Mouse (Mus musculus) forebrain, embryonic 14.5 days (tissue): ENCODE measurements at regions not wholly inside any gene's neighbourhood (a gene's known extent, or its start where the extent isn't known, plus 50 kb on each side); places are given as distances from the start of the nearest gene placed in this dataset.

ENCODE experiments used
- ATAC-seq: fragments of 200-750 bp; cut with Nextera tagmentation; 2 replicates; pipeline ENCODE4 v1.8.0; 2017; ENCODE audit warnings: mild to moderate bottlenecking, moderate library complexity
- DNase-seq: peaks from one replicate; pipeline ENCODE4 v3.0.0-alpha.2; 2015; ENCODE audit warnings: low spot score
- H3K27ac ChIP-seq: fragments of 300-500 bp; sonication (generic); 2 replicates; pipeline ENCODE4 v1.5.1; 2014; ENCODE audit warnings: low read depth, mild to moderate bottlenecking, control low read depth, low read length, moderate library complexity
- H3K27me3 ChIP-seq: fragments of 300-500 bp; sonication (generic); replicated peaks from 2 replicates; pipeline ENCODE4 v1.6.1; 2014; ENCODE audit warnings: low read length, control low read depth, mixed read lengths; ENCODE audit not compliant: control insufficient read depth, insufficient read depth
- H3K36me3 ChIP-seq: fragments of 300-500 bp; sonication (generic); 2 replicates; pipeline ENCODE4 v1.6.1; 2014; ENCODE audit warnings: low read length, control low read depth; ENCODE audit not compliant: control insufficient read depth, insufficient read depth
- H3K4me1 ChIP-seq: fragments of 300-500 bp; sonication (generic); 2 replicates; pipeline ENCODE4 v1.6.1; 2014; ENCODE audit warnings: antibody characterized with exemption, low read length, control low read depth; ENCODE audit not compliant: control insufficient read depth, insufficient read depth
- H3K4me2 ChIP-seq: fragments of 300-500 bp; sonication (generic); 2 replicates; pipeline ENCODE4 v1.6.1; 2014; ENCODE audit warnings: mild to moderate bottlenecking, control low read depth, low read length
- H3K4me3 ChIP-seq: fragments of 300-500 bp; sonication (generic); 2 replicates; pipeline ENCODE4 v1.5.1; 2014; ENCODE audit warnings: low read depth, low read length, control low read depth
- H3K9ac ChIP-seq: fragments of 300-500 bp; sonication (generic); 2 replicates; pipeline ENCODE4 v1.6.1; 2014; ENCODE audit warnings: mild to moderate bottlenecking, low read length, control low read depth, moderate library complexity
- H3K9me3 ChIP-seq: fragments of 300-500 bp; sonication (generic); replicated peaks from 2 replicates; pipeline ENCODE4 v1.6.1; 2016; ENCODE audit warnings: low read length, control low read depth, mixed read lengths; ENCODE audit not compliant: control insufficient read depth
- WGBS: fragments of 180-500 bp; shearing (Covaris S2); extraction: QIAGEN DNeasy Blood & Tissue Kit; methylation state at CpG from one replicate; pipeline ENCODE4 v1.1.7; 2014; 5-methylcytosine and 5-hydroxymethylcytosine counted together

DNA sequence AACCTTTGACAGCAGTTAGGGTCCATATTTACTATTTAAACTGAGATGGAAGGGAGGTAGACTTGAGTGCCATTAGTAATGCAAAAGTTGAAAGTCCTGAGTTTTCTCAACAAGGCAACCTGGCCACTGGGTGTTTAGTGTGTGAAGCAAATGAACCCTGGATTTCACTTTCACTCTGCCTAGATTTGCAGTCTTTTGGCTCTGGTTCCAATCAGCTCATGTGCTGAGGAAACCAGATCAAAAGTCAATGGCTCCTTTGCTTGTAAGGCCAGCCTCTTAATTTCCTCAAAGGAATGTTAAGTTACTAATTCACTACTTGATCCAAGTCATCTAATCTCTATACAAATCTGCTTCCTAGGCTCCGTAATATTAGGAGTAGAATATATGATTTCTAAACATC, 247.7 kb upstream of the Tac1 start:
- Histone ChIP-seq H3K4me1 (no peaks in the 10 kb centered on the region), H3K27me3 (no peaks in the 10 kb centered on the region), H3K9me3 (no peaks in the 10 kb centered on the region), H3K9ac (no peak overlapping the region), H3K4me2 (no peak overlapping the region), H3K27ac (no peak overlapping the region), H3K4me3 (no peak overlapping the region), H3K36me3 (no peaks in the 10 kb centered on the region)
- 95% methylated on average over 1 of the region's 1 CpGs for WGBS
- ATAC-seq (no peak), DNase-seq (no peak)

DNA sequence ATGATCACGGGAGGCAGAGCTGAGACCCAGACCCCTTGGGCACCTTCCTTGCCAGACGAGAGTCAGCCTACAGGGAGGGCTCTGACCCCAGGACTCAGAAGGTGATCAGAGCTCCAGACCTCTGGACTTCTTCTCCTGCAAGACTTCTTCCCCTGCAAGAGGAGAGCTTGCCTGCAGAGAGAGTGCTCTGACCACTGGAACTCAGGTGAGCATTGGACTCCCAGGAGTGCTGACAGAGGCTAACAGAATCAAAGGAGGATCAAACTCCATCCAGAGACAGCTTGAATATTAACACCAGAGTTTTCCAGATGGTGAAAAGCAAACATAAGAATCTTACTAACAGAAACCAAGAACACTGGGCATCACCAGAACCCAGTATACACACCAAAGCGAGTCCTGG, 241.2 kb upstream of the Tac1 start:
- ATAC-seq (no peak), DNase-seq (no peak)
- H3K9ac ChIP-seq, result no peak overlapping the region
- H3K27ac ChIP-seq, result no peak overlapping the region
- no peak overlapping the region for H3K4me3 ChIP-seq
- H3K36me3 ChIP-seq, result no peaks in the 10 kb centered on the region
- H3K27me3 ChIP-seq, result no peaks in the 10 kb centered on the region
- H3K4me1 ChIP-seq, result no peaks in the 10 kb centered on the region
- H3K4me2 ChIP-seq, result no peak overlapping the region
- WGBS, result 81% methylated on average over 3 of the region's 3 CpGs
- H3K9me3 ChIP-seq, result no peaks in the 10 kb centered on the region

DNA sequence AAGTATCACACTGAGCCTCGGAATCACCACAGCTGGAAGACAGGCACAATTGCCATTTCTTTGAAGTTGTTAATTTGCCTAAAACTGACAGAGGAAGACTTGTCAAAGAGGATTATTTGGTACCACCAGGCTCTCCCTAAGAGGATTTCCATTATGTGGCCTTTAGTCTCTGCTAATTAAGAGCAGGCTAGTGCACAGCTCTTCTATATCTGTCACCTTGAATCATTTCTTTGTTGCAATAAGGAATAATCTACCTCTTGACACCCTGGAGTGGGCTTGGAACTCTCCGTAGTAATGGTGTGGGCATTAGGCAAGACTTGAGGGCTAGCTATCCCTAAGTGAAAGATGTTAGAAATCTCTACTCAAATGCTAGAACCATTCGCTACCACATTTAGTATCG, 227.7 kb upstream of the Tac1 start:
- Histone ChIP-seq H3K4me3 (no peak overlapping the region), H3K4me2 (no peak overlapping the region), H3K9me3 (no peaks in the 10 kb centered on the region), H3K27me3 (no peaks in the 10 kb centered on the region), H3K9ac (no peak overlapping the region), H3K27ac (no peak overlapping the region), H3K4me1 (no peaks in the 10 kb centered on the region), H3K36me3 (no peaks in the 10 kb centered on the region)
- ATAC-seq (no peak), DNase-seq (peak; percentile 13)
- WGBS, result 25% methylated on average over 4 of the region's 4 CpGs

DNA sequence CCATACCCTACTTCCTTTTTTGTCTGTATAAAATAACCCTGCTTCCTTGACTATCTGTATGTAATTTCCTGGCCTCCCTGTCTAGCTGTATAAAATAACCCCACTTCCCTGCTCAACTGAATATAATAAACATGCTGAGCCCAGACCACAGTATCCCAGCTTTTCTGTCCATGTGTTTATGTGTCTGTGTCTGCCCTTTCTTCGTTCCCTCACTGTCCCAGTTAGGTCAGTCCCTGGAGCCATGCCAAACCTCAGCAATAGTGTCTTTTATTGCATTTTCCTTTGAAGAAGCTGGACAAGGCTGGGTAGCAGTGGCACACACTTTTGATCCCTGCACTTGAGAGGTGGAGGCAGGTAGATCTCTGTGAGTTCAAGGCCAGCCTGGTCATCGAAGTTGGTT, 198.0 kb upstream of the Tac1 start:
- Histone ChIP-seq H3K4me3 (no peak overlapping the region), H3K27me3 (no peaks in the 10 kb centered on the region), H3K4me1 (no peaks in the 10 kb centered on the region), H3K9me3 (no peaks in the 10 kb centered on the region), H3K4me2 (no peak overlapping the region), H3K9ac (no peak overlapping the region), H3K36me3 (no peaks in the 10 kb centered on the region), H3K27ac (no peak overlapping the region)
- ATAC-seq, result no peak
- WGBS, result 58% methylated on average over 2 of the region's 2 CpGs
- DNase-seq, result no peak

DNA sequence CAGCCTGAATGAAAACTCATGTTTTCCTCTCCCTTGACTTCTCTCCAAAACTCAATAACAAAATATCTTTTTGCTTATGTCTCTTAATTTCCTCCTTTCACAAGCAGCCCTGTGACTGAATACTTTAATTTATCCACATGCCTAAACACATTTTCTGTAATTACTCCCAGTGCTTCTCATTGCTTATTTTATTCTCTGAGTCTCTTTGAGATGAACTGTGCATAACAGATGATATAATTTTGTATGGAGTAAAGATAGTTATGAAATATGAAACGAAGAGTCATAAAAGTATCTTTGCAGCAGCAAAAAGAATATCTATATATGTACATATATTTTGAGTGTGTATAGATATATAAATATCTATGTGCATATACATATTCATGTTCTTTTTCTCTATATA, 187.5 kb upstream of the Tac1 start:
- no peaks in the 10 kb centered on the region for H3K4me1 ChIP-seq
- whole genome bisulfite sequencing, result 86% methylated on average over 1 of the region's 1 CpGs
- DNase-seq (no peak), ATAC-seq (no peak)
- H3K9me3 ChIP-seq, result no peaks in the 10 kb centered on the region
- H3K4me2 ChIP-seq, result no peak overlapping the region
- H3K27ac ChIP-seq, result no peak overlapping the region
- H3K9ac ChIP-seq, result no peak overlapping the region
- no peaks in the 10 kb centered on the region for H3K36me3 ChIP-seq
- no peaks in the 10 kb centered on the region for H3K27me3 ChIP-seq
- no peak overlapping the region for H3K4me3 ChIP-seq

DNA sequence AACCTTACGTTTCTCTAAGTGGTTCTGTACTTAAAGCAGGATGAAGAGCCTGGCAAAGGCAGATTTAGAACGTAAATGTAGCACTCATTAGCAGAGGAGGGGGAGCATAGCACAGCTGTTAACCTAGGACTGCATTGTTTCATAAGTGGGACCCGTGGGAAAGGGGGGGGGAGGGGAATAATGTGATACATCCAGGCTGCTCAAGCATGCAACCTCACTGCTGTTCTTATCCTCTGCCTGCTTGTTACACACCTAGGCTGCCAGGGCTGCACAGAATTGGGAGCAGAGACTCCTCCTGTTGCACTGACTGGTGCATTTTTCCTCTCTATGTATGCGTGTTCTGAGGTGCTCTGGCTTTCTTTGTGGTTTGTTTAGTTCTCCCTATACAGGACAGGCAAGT, 180.1 kb upstream of the Tac1 start:
- Histone ChIP-seq H3K4me1 (no peaks in the 10 kb centered on the region), H3K36me3 (no peaks in the 10 kb centered on the region), H3K27me3 (no peaks in the 10 kb centered on the region), H3K9me3 (no peaks in the 10 kb centered on the region), H3K4me3 (no peak overlapping the region), H3K9ac (no peak overlapping the region), H3K4me2 (no peak overlapping the region), H3K27ac (no peak overlapping the region)
- DNase-seq (peak; percentile 27), ATAC-seq (0 out of 2 replicates have a peak, but pooled peaks have one; percentile 29)
- 27% methylated on average over 4 of the region's 4 CpGs for WGBS

DNA sequence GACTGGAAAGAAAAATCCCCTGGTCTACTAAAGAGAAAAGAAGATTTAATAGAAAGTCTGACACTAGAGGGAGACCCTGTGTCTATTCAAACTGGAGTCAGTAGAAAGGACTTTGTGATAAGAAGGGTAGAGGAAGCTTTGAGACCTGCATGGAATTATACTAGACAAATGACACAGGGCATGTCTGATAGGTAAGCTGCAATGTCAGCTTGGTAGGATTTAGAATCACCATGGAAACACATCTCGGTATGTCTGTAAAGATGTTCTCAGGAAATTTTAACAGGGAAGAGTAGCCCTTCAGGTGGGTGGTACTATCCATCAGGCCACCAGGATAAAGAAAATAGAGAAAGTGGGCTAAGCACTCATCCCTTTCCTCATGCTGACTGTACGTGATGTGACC, 178.8 kb upstream of the Tac1 start:
- no peaks in the 10 kb centered on the region for H3K36me3 ChIP-seq
- 81% methylated on average over 2 of the region's 2 CpGs for WGBS
- DNase-seq, result no peak
- H3K9me3 ChIP-seq, result no peaks in the 10 kb centered on the region
- H3K4me2 ChIP-seq, result no peak overlapping the region
- no peak overlapping the region for H3K9ac ChIP-seq
- no peak for ATAC-seq
- H3K27me3 ChIP-seq, result no peaks in the 10 kb centered on the region
- no peaks in the 10 kb centered on the region for H3K4me1 ChIP-seq
- H3K27ac ChIP-seq, result no peak overlapping the region
- H3K4me3 ChIP-seq, result no peak overlapping the region

DNA sequence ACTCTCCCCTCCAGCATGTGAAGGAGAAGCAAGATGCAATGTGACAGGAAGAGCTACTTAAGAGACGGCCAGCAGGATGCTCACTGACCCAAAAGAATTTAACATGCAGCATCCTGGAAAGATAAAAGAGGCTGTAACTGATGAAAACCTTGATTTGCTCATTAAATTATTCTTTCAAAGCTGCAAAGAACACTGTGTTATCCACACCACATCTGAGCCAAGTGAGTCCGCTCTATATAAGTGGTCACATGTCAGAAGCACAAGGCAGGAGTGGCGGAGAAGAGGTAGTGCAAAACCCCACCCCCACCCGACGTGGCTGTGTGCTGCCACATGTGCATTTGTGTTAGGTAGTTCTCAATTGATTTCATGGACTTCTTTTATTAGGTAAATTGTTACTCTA, 176.0 kb upstream of the Tac1 start:
- DNase-seq, result no peak
- Histone ChIP-seq H3K4me1 (no peaks in the 10 kb centered on the region), H3K9me3 (no peaks in the 10 kb centered on the region), H3K27me3 (no peaks in the 10 kb centered on the region), H3K36me3 (no peaks in the 10 kb centered on the region), H3K9ac (no peak overlapping the region), H3K4me2 (no peak overlapping the region), H3K4me3 (no peak overlapping the region), H3K27ac (no peak overlapping the region)
- WGBS, result 49% methylated on average over 5 of the region's 5 CpGs
- no peak for ATAC-seq

DNA sequence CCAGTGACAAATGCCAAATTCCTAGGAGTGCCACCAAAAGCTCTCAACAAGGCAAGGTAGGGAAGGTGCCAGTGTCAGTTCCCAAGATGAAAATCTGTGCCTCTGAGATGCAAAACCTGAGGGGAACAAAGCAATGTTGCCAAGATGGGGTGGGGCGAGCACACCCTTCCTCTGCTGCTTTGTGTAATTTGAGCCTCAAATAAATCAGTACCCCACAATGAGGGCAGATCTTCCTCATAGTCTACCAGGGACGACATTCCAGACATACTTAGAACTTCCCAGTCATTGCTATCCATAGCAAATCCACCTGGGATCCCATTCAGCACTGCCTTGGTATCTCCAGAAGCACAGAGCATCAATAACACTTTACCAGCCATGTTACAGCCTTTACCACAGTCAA, 129.9 kb upstream of the Tac1 start:
- no peak overlapping the region for H3K4me2 ChIP-seq
- H3K4me3 ChIP-seq, result no peak overlapping the region
- H3K9me3 ChIP-seq, result no peaks in the 10 kb centered on the region
- 48% methylated on average over 2 of the region's 2 CpGs for WGBS
- H3K4me1 ChIP-seq, result no peaks in the 10 kb centered on the region
- H3K9ac ChIP-seq, result no peak overlapping the region
- ATAC-seq, result no peak
- no peaks in the 10 kb centered on the region for H3K36me3 ChIP-seq
- DNase-seq, result no peak
- H3K27ac ChIP-seq, result no peak overlapping the region
- no peaks in the 10 kb centered on the region for H3K27me3 ChIP-seq

DNA sequence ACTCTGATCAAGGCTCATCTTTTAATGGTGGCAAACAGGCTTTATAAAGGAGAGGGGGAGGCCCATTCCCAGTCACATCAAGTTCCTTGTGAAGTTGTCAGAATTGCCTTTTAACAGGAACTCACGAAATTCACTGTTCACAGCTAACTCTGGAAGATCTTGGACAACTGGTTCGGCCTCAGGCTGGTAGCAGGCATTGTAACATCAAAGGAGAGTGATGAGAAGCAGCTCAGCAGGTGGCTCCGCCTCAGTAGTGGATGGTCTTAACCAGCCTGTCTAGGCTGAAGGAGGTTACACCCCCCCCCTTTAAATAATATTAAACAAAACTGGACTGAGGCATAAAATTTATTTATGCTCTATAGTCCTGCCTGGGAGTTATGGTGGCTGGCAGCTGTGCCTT, 113.0 kb upstream of the Tac1 start:
- Histone ChIP-seq H3K9me3 (no peaks in the 10 kb centered on the region), H3K4me3 (no peak overlapping the region), H3K9ac (no peak overlapping the region), H3K4me1 (no peaks in the 10 kb centered on the region), H3K27ac (no peak overlapping the region), H3K4me2 (no peak overlapping the region), H3K36me3 (no peaks in the 10 kb centered on the region), H3K27me3 (no peaks in the 10 kb centered on the region)
- no peak for ATAC-seq
- 48% methylated on average over 3 of the region's 3 CpGs for WGBS
- no peak for DNase-seq
